Mouse (Mus musculus): ENCODE measurements around the gene Anxa11. TPM values are rescaled to one million over a fixed set of nuclear protein-coding genes. Genes with fewer than 3 reads are reported as not detected.
"Not testable (repeated sequence)": the region's sequence is repeated elsewhere in the genome, so short reads cannot be mapped to it uniquely, and the experiment has no call there.

Gene Anxa11
- total RNA-seq, 1 experiment from 2014 or later: 10.8 TPM

DNA sequence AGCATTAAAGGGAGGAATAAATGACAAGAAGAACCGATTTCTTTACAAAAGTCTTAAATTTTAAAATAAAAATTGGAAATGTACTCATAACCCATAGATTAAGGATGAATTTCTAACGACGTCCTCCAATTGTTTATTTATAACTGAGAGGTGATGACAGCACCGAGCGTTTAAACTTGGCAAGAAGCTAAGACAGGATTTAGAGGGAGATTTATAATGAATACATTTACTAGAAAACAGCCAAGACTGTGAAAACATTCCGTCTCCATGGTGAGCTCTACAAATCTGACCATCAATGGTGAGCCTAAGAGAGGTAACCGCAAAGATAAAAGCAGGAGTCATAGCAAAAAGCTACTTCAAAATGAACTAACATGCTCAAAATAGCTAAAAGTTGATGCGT lies 3.5 kb upstream of the Anxa11 start:
- no peak for ATAC-seq (replicated peaks; ENCODE audit: insufficient number of reproducible peaks, low FRiP score, low TSS enrichment, poor library complexity, severe bottlenecking)

GRCm38 (mm10) chr14:25839791-25840190 lies 2.2 kb upstream of the Anxa11 start:
- ATAC-seq (replicated peaks; ENCODE audit: insufficient number of reproducible peaks, low FRiP score, low TSS enrichment, poor library complexity, severe bottlenecking): no peak

DNA sequence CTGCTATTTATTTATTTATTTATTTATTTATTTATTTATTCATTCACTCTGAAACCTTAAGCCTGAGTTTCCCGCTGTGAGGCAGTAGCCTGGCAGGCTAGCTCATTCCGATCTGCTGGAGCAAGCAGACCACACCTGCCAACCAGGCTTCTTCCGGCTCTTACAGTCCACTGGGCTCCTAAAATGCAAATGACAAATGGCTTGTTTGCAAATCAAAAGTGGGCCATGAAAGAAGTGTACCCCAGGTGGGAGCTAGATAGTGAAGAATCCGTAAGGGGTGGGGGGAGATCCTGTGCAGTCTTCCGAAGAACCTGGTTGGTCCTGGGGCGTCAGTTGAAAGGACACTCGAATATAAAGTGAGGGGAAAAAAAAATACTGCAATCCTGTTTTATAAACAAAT lies 995 bp upstream of the Anxa11 start:
- no peak for ATAC-seq (replicated peaks; ENCODE audit: insufficient number of reproducible peaks, low FRiP score, low TSS enrichment, poor library complexity, severe bottlenecking)

DNA sequence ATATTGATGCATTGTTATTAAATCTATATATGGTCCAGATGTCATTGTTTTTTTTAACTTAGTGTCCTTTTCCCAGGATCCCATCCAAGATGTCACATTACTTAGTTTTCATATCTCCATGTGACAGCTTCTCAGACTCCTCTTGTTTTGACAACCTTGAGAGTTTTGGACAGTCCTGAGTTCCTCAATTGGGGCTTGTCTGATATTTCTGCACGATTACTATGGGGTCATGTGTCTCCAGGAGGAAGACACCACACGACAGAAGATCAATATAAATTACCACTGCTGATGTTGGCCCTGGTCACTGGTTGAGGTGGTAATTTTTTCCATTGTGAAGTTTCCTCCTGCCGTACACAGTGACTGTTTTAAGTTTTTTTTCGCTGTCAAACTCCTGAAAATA lies 377 bp upstream of the Anxa11 start:
- no peak; the same call in 1 of the 2 replicates for ATAC-seq (replicated peaks; ENCODE audit: insufficient number of reproducible peaks, low FRiP score, low TSS enrichment, poor library complexity, severe bottlenecking)

DNA sequence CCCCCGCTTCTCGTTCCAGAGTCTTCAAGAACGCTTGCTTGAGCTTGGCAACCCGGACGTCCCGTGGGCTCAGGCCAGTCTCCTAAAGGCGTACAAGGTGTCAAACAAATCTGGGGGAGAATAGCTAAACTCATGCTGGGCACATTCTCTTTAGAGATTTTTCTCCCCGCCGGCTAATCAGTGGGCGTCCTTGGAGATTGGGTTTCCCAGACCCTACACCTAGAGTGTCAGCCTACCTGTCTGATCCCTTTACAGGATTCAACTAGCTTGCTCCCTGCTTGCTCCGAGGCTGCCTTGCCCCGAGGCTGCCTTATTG lies 690 bp downstream of the Anxa11 start:
- 0 out of 2 replicates have a peak, but pooled peaks have one; percentile 2 for ATAC-seq (replicated peaks; ENCODE audit: insufficient number of reproducible peaks, low FRiP score, low TSS enrichment, poor library complexity, severe bottlenecking)

- no peak for ATAC-seq (replicated peaks; ENCODE audit: insufficient number of reproducible peaks, low FRiP score, low TSS enrichment, poor library complexity, severe bottlenecking)
Observed at GRCm38 (mm10) chr14:25844372-25844771, 2.4 kb downstream of the Anxa11 start.

DNA sequence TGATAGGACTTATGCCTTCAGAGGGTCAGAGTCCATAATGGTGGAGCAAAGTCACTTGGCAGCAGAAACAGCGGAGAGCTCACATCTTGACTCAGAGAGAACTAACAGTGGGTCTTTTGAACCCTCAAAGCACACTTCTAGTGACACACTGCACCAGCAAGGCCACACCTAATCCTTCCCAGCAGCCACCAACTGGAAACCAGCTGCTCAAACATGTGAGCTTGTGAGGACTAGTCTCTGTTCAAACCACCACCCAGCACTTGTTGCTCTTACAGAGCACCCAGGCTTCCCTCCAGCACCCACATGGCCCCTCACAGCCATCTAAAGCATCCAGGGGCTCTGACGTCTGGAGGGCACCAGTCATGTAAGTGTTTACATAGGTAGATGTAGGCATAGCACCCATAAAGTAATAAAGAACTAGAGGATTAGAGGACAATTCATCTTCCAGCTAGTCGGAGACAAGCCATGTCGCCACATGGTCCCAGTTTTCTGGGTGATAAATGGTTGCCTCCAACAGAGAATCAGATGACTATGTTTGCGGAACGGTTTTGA lies 4.0 kb downstream of the Anxa11 start:
- ATAC-seq (replicated peaks; ENCODE audit: insufficient number of reproducible peaks, low FRiP score, low TSS enrichment, poor library complexity, severe bottlenecking): no peak

DNA sequence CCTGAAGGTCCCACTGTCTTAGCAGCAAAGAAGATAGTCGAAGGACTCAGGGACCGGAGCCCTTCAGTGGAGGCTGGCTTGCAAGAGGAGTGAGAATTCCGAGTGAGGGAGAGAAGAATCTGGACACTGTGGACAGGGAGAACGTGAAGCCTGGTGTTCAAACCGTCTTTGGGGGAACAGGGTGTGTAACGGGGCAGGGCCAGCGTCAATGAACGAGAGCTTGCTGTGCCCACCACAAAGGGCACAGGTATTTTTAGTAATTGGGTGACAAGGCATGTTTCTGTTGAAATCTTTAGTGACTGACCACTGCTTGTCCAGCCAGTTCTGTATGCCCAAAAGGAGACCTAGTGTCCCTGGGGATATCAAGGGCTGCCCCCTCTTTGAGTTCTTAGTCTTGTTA lies 4.6 kb downstream of the Anxa11 start:
- ATAC-seq (replicated peaks; ENCODE audit: insufficient number of reproducible peaks, low FRiP score, low TSS enrichment, poor library complexity, severe bottlenecking): no peak

GRCm38 (mm10) chr14:25847660-25848059 lies 5.7 kb downstream of the Anxa11 start:
- no peak for ATAC-seq (replicated peaks; ENCODE audit: insufficient number of reproducible peaks, low FRiP score, low TSS enrichment, poor library complexity, severe bottlenecking)

GRCm38 (mm10) chr14:25848237-25848636 lies 6.3 kb downstream of the Anxa11 start:
- no peak; the same call in 1 of the 2 replicates for ATAC-seq (replicated peaks; ENCODE audit: insufficient number of reproducible peaks, low FRiP score, low TSS enrichment, poor library complexity, severe bottlenecking)

- ATAC-seq (replicated peaks; ENCODE audit: insufficient number of reproducible peaks, low FRiP score, low TSS enrichment, poor library complexity, severe bottlenecking): not testable (repeated sequence)
Observed at GRCm38 (mm10) chr14:25848708-25849107, 6.8 kb downstream of the Anxa11 start.

DNA sequence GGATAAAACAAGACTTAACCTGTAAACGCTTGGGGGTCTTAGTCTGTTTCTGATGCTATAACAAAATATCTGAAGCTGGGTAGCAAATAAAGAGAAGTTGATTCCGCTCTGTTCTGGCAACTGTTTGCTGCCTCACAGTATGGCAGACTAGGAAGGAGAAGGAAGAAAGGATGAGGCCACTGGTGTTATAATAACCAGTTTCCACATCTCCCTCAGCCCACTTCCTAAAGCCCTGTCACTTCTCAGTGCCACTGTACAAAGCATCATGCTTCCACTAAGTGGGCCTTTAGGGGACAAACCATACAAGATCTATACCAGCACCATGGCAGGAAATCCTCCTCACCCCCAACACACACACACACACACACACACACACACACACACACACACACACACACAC lies 8.5 kb downstream of the Anxa11 start:
- ATAC-seq (replicated peaks; ENCODE audit: insufficient number of reproducible peaks, low FRiP score, low TSS enrichment, poor library complexity, severe bottlenecking): no peak

- ATAC-seq (replicated peaks; ENCODE audit: insufficient number of reproducible peaks, low FRiP score, low TSS enrichment, poor library complexity, severe bottlenecking): no peak
Observed at GRCm38 (mm10) chr14:25851189-25851588, 9.2 kb downstream of the Anxa11 start.

DNA sequence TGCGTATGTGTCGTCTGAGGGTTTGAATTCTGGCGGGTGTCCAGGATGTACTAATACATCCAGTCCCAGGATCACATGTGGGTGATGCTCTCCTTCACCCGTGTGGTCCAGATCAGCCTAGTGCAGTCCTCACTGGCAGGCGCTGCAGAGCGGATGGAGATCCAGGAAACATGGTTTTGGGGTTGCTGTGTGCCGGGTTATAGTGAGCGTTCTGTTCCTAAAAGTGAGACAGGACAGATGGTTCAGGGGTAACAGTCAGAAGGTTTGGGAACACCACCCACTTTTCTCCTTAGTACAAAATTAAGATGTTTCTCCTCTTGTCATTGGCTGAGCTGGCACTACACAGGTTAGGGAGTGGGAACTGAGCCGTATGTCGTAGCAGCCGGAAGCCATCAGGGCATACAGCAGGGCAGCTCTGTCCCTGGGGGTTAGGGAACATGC lies 10.2 kb downstream of the Anxa11 start:
- ATAC-seq (replicated peaks; ENCODE audit: insufficient number of reproducible peaks, low FRiP score, low TSS enrichment, poor library complexity, severe bottlenecking): no peak

- no peak for ATAC-seq (replicated peaks; ENCODE audit: insufficient number of reproducible peaks, low FRiP score, low TSS enrichment, poor library complexity, severe bottlenecking)
Observed at GRCm38 (mm10) chr14:25853295-25853694, 11.3 kb downstream of the Anxa11 start.

GRCm38 (mm10) chr14:25853717-25854452 lies 11.9 kb downstream of the Anxa11 start:
- no peak for ATAC-seq (replicated peaks; ENCODE audit: insufficient number of reproducible peaks, low FRiP score, low TSS enrichment, poor library complexity, severe bottlenecking)

DNA sequence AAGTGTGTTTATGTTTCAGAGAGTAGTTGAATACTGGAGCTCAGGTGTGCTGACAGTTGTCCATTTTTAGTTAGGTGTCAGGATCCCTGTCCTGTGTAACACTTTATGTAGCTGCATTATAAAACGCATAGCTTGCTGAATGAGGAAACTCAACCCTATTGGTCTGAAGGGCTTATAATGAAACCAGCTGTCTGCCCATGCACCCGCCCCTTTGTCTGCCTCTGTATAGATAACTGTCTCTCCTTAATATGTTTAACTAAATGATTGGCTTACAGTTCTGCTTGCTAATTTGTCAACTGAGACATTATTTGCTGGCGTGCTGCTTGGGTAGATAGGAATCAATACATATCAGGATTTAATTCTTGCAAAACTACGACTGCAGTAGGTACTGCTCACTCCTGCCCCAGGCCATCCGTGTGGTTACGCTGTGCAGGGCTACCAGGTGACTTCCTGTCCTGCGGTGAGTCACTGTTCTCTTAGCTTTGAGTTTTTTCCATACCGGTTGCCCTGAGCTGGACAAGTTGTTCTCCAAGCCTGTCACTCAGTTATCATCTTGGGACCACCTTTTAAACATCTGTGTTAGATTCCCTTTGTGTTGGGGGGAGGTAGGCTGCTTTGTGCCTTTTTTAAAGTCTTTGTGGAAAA lies 13.4 kb downstream of the Anxa11 start:
- ATAC-seq (replicated peaks; ENCODE audit: insufficient number of reproducible peaks, low FRiP score, low TSS enrichment, poor library complexity, severe bottlenecking): no peak

DNA sequence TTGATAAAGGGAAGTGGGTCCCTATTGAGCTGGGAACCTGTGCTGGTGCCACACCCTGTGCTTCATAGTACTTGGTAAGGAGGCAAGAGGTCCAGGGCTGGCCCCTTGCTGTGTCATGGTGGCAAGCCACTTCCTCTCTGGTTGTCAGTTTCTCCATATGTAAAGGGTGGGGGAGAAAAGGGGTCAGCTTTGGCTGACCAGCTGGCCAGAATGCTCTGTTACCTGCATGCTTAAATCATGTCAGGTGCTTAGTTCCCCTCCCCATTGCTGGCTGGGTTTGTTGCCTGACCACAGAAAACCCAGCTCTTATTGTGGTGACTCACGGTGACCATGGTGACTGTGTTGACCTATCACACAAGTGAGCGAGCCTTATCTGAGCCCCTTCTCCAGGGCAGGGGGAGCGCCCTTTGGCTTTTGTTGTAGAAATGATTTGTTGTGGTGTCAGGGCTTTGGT lies 15.2 kb downstream of the Anxa11 start:
- ATAC-seq (replicated peaks; ENCODE audit: insufficient number of reproducible peaks, low FRiP score, low TSS enrichment, poor library complexity, severe bottlenecking): peak; percentile 49

GRCm38 (mm10) chr14:25857940-25858339 lies 16.0 kb downstream of the Anxa11 start:
- ATAC-seq (replicated peaks; ENCODE audit: insufficient number of reproducible peaks, low FRiP score, low TSS enrichment, poor library complexity, severe bottlenecking): no peak

All from monocyte, adult 5-6 weeks (primary cell).